Mouse (Mus musculus): ENCODE measurements around the gene Hmox1. TPM values are rescaled to one million over a fixed set of nuclear protein-coding genes. Genes with fewer than 3 reads are reported as not detected.

The Hmox1 gene
- total and polyA plus RNA-seq, 2 experiments from 2014 or later = 13.6 to 22.9 TPM

GRCm38 (mm10) chr8:75109236-75109967, 16.0 kb downstream of the Hmox1 start, which contains the start of gene Mcm5:
Mcm5 (plus strand) TSS chr8:75109569.
- TF ChIP-seq EP300 (IDR thresholded peaks at IDR 0.05; ENCODE audit: low read depth) (no peak), CTCF (IDR thresholded peaks at IDR 0.05; ENCODE audit: low read depth) (no peak)
- peaks cover 23% of the 10 kb centered on the region for H3K36me3 ChIP-seq (replicated peaks; ENCODE audit: control insufficient read depth, insufficient read depth, low read length)
- peak within 1 kb of the TSS; percentile 95 for H3K4me2 ChIP-seq (ENCODE audit: low read depth, low read length)
- peak; percentile 99 for ATAC-seq (ENCODE audit: insufficient read depth, low read depth)
- H3K9ac ChIP-seq (replicated peaks; ENCODE audit: low read depth, low read length) = peak within 1 kb of the TSS; percentile 75
- peak; percentile 98 for DNase-seq (ENCODE audit: low spot score)
- no peaks in the 10 kb centered on the region for H3K9me3 ChIP-seq (replicated peaks; ENCODE audit: control insufficient read depth, low read length)
- H3K27ac ChIP-seq (ENCODE audit: low read depth) = peak within 1 kb of the TSS; percentile 86
- H3K27me3 ChIP-seq (ENCODE audit: control insufficient read depth, insufficient read depth, low read length) = no peaks in the 10 kb centered on the region
- under 1% methylated on average over 59 of the region's 59 CpGs for WGBS
- H3K4me3 ChIP-seq (ENCODE audit: low read depth, low read length) = peak within 1 kb of the TSS; percentile 64
- H3K4me1 ChIP-seq (ENCODE audit: control insufficient read depth, insufficient read depth) = peaks cover 10% of the 10 kb centered on the region; the same call in 1 of the 2 replicates

GRCm38 (mm10) chr8:75110093-75110492, 16.7 kb downstream of the Hmox1 start:
- Histone ChIP-seq H3K4me1 (ENCODE audit: control insufficient read depth, insufficient read depth) (peaks cover 10% of the 10 kb centered on the region; the same call in 1 of the 2 replicates), H3K4me3 (ENCODE audit: low read depth, low read length) (peak overlapping the region; percentile 64), H3K36me3 (replicated peaks; ENCODE audit: control insufficient read depth, insufficient read depth, low read length) (peaks cover 30% of the 10 kb centered on the region), H3K27ac (ENCODE audit: low read depth) (no peak overlapping the region), H3K9ac (replicated peaks; ENCODE audit: low read depth, low read length) (peak overlapping the region; percentile 56), H3K9me3 (replicated peaks; ENCODE audit: control insufficient read depth, low read length) (no peaks in the 10 kb centered on the region), H3K27me3 (ENCODE audit: control insufficient read depth, insufficient read depth, low read length) (no peaks in the 10 kb centered on the region), H3K4me2 (ENCODE audit: low read depth, low read length) (peak overlapping the region; percentile 68)
- 13% methylated on average over 13 of the region's 13 CpGs for WGBS
- no peak for ATAC-seq (ENCODE audit: insufficient read depth, low read depth)
- TF ChIP-seq CTCF (IDR thresholded peaks at IDR 0.05; ENCODE audit: low read depth) (no peak), EP300 (IDR thresholded peaks at IDR 0.05; ENCODE audit: low read depth) (no peak)
- no peak for DNase-seq (ENCODE audit: low spot score)

GRCm38 (mm10) chr8:75118505-75118904, 25.1 kb downstream of the Hmox1 start:
- ATAC-seq (ENCODE audit: insufficient read depth, low read depth) (no peak), DNase-seq (ENCODE audit: low spot score) (no peak)
- WGBS = 91% methylated on average over 1 of the region's 1 CpGs
- Histone ChIP-seq H3K9me3 (replicated peaks; ENCODE audit: control insufficient read depth, low read length) (no peaks in the 10 kb centered on the region), H3K9ac (replicated peaks; ENCODE audit: low read depth, low read length) (no peak overlapping the region), H3K4me2 (ENCODE audit: low read depth, low read length) (no peak overlapping the region), H3K4me3 (ENCODE audit: low read depth, low read length) (no peak overlapping the region), H3K36me3 (replicated peaks; ENCODE audit: control insufficient read depth, insufficient read depth, low read length) (peaks cover 82% of the 10 kb centered on the region), H3K27me3 (ENCODE audit: control insufficient read depth, insufficient read depth, low read length) (no peaks in the 10 kb centered on the region), H3K27ac (ENCODE audit: low read depth) (no peak overlapping the region), H3K4me1 (ENCODE audit: control insufficient read depth, insufficient read depth) (no peaks in the 10 kb centered on the region)
- no peak for TF ChIP-seq CTCF (IDR thresholded peaks at IDR 0.05; ENCODE audit: low read depth)
- TF ChIP-seq EP300 (IDR thresholded peaks at IDR 0.05; ENCODE audit: low read depth) = no peak

- H3K27ac ChIP-seq (ENCODE audit: low read depth) = no peak overlapping the region
- H3K36me3 ChIP-seq (replicated peaks; ENCODE audit: control insufficient read depth, insufficient read depth, low read length) = peaks cover 81% of the 10 kb centered on the region
- H3K4me1 ChIP-seq (ENCODE audit: control insufficient read depth, insufficient read depth) = no peaks in the 10 kb centered on the region
- no peak for DNase-seq (ENCODE audit: low spot score)
- no peaks in the 10 kb centered on the region for H3K9me3 ChIP-seq (replicated peaks; ENCODE audit: control insufficient read depth, low read length)
- TF ChIP-seq EP300 (IDR thresholded peaks at IDR 0.05; ENCODE audit: low read depth) = no peak
- TF ChIP-seq CTCF (IDR thresholded peaks at IDR 0.05; ENCODE audit: low read depth) = no peak
- no peak for ATAC-seq (ENCODE audit: insufficient read depth, low read depth)
- H3K4me3 ChIP-seq (ENCODE audit: low read depth, low read length) = no peak overlapping the region
- H3K4me2 ChIP-seq (ENCODE audit: low read depth, low read length) = no peak overlapping the region
- H3K9ac ChIP-seq (replicated peaks; ENCODE audit: low read depth, low read length) = no peak overlapping the region
- WGBS = 90% methylated on average over 2 of the region's 2 CpGs
- H3K27me3 ChIP-seq (ENCODE audit: control insufficient read depth, insufficient read depth, low read length) = no peaks in the 10 kb centered on the region
Measured at GRCm38 (mm10) chr8:75119287-75119686, 25.9 kb downstream of the Hmox1 start.

- no peak overlapping the region for H3K27ac ChIP-seq (ENCODE audit: low read depth)
- no peaks in the 10 kb centered on the region for H3K27me3 ChIP-seq (ENCODE audit: control insufficient read depth, insufficient read depth, low read length)
- peaks cover 80% of the 10 kb centered on the region for H3K36me3 ChIP-seq (replicated peaks; ENCODE audit: control insufficient read depth, insufficient read depth, low read length)
- WGBS = 87% methylated on average over 2 of the region's 2 CpGs
- no peak overlapping the region for H3K4me2 ChIP-seq (ENCODE audit: low read depth, low read length)
- H3K4me1 ChIP-seq (ENCODE audit: control insufficient read depth, insufficient read depth) = no peaks in the 10 kb centered on the region
- TF ChIP-seq EP300 (IDR thresholded peaks at IDR 0.05; ENCODE audit: low read depth) (no peak), CTCF (IDR thresholded peaks at IDR 0.05; ENCODE audit: low read depth) (no peak)
- H3K4me3 ChIP-seq (ENCODE audit: low read depth, low read length) = no peak overlapping the region
- ATAC-seq (ENCODE audit: insufficient read depth, low read depth) = no peak
- DNase-seq (ENCODE audit: low spot score) = no peak
- no peaks in the 10 kb centered on the region for H3K9me3 ChIP-seq (replicated peaks; ENCODE audit: control insufficient read depth, low read length)
- H3K9ac ChIP-seq (replicated peaks; ENCODE audit: low read depth, low read length) = no peak overlapping the region
Measured at GRCm38 (mm10) chr8:75119747-75120146, 26.3 kb downstream of the Hmox1 start.
